Mouse (Mus musculus) megakaryocyte, embryonic 14.5 days (primary cell): ENCODE measurements at regions not wholly inside any gene's neighbourhood (a gene's known extent, or its start where the extent isn't known, plus 50 kb on each side); places are given as distances from the start of the nearest gene placed in this dataset.

ENCODE experiments used
- H3K27me3 ChIP-seq: replicated peaks from 2 replicates; pipeline ENCODE3; 2012; ENCODE audit warnings: inconsistent platforms
- H3K36me3 ChIP-seq: replicated peaks from 2 replicates; pipeline ENCODE3; 2012; ENCODE audit warnings: low read length, inconsistent platforms, mixed read lengths
- H3K4me1 ChIP-seq: 2 replicates; pipeline ENCODE4 v1.6.1; 2012; ENCODE audit warnings: inconsistent platforms
- H3K4me3 ChIP-seq: replicated peaks from 2 replicates; pipeline ENCODE3; 2012; ENCODE audit warnings: moderate library complexity, mild to moderate bottlenecking, inconsistent platforms
- H3K9me3 ChIP-seq: 2 replicates; pipeline ENCODE4 v1.6.1; 2012; ENCODE audit warnings: inconsistent platforms
- FLI1 ChIP-seq: IDR thresholded peaks from 2 replicates; pipeline ENCODE4 v1.6.1; 2012; ENCODE audit warnings: low read length, inconsistent platforms, mixed read lengths
- GATA1 ChIP-seq: IDR thresholded peaks from 3 replicates; pipeline ENCODE4 v1.6.1; 2012; ENCODE audit warnings: mixed read lengths, low read length, inconsistent platforms, borderline replicate concordance

DNA sequence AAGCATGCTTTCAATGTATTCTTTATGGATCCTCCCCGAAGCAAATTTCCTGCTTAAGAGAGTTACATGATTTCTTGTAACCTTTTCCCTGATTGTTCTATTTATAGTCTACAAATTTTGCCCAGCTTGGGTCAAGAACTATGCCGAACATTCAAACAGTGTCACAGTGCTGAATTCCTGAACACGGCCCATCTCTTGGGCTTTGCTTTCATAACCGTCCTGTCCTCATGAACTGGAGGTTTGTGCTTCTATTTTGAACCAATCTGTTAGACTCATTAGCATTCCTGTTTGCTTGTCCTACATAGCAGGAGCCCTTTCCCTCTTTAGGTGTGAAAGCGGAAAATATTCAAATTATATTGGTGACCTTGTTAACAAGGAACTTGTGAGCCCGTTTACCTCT, 181.2 kb downstream of the Klf6 start:
- no peaks in the 10 kb centered on the region for H3K36me3 ChIP-seq
- no peak for TF ChIP-seq FLI1
- no peak for TF ChIP-seq GATA1
- no peaks in the 10 kb centered on the region for H3K4me1 ChIP-seq

GRCm38 (mm10) chr13:6059515-6060228, 198.4 kb downstream of the Klf6 start:
- Histone ChIP-seq H3K27me3 (no peaks in the 10 kb centered on the region), H3K4me1 (no peaks in the 10 kb centered on the region), H3K9me3 (0 out of 2 replicates have a peak, but pooled peaks cover 3% of the 10 kb centered on the region), H3K4me3 (no peak overlapping the region), H3K36me3 (no peaks in the 10 kb centered on the region)
- TF ChIP-seq GATA1 (no peak), FLI1 (no peak)

More for the DNA sequence above, 181.2 kb downstream of the Klf6 start:
- Histone ChIP-seq H3K4me3 (no peak overlapping the region), H3K9me3 (no peaks in the 10 kb centered on the region), H3K27me3 (no peaks in the 10 kb centered on the region)

DNA sequence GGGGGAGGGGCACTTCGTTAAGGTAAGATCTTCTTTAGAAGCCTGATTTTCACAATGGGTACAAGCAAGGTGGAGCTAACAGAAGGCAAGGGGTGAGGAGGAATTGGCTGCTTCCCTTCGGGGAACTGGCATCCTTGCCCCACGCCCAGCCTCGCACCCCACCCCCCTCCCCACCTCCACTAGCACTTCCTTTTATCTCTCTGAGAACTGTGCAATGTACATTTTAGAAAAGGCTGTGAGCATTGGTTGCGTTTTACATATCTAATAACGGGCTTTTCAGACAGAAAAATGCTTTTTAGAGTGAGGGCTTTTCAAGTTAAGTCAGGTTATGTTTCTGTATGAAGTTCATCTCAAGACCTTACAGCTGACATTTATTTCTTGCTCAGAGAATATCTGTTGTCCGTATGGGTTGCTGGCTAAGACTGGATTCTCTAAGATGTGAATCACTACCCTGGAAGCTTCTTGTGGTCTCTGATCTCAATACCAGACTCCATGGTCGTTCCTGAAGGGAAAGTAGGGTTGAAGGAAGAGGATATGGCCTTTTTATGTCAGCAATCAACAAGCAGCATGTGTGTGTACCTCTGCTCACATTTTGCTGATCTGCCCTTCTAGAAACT, 199.1 kb downstream of the Klf6 start:
- no peaks in the 10 kb centered on the region for H3K27me3 ChIP-seq
- H3K36me3 ChIP-seq, result no peaks in the 10 kb centered on the region
- 0 out of 2 replicates have a peak, but pooled peaks cover 3% of the 10 kb centered on the region for H3K9me3 ChIP-seq
- TF ChIP-seq FLI1 (no peak), GATA1 (no peak)
- H3K4me1 ChIP-seq, result no peaks in the 10 kb centered on the region
- no peak overlapping the region for H3K4me3 ChIP-seq

- Histone ChIP-seq H3K36me3 (no peaks in the 10 kb centered on the region), H3K4me3 (no peak overlapping the region), H3K27me3 (no peaks in the 10 kb centered on the region), H3K9me3 (no peaks in the 10 kb centered on the region), H3K4me1 (no peaks in the 10 kb centered on the region)
- TF ChIP-seq GATA1, result no peak
- no peak for TF ChIP-seq FLI1
Observed at GRCm38 (mm10) chr13:6062305-6062704, 201.0 kb downstream of the Klf6 start.

- Histone ChIP-seq H3K27me3 (no peaks in the 10 kb centered on the region), H3K4me1 (no peaks in the 10 kb centered on the region), H3K4me3 (no peak overlapping the region), H3K36me3 (no peaks in the 10 kb centered on the region), H3K9me3 (no peaks in the 10 kb centered on the region)
- TF ChIP-seq GATA1, result no peak
Observed at GRCm38 (mm10) chr13:6062729-6063386, 201.6 kb downstream of the Klf6 start.

- H3K4me1 ChIP-seq, result no peaks in the 10 kb centered on the region
- no peaks in the 10 kb centered on the region for H3K9me3 ChIP-seq
- no peak for TF ChIP-seq GATA1
- TF ChIP-seq FLI1, result no peak
- no peaks in the 10 kb centered on the region for H3K27me3 ChIP-seq
- H3K36me3 ChIP-seq, result no peaks in the 10 kb centered on the region
- no peak overlapping the region for H3K4me3 ChIP-seq
Observed at GRCm38 (mm10) chr13:6076978-6077825, 215.9 kb downstream of the Klf6 start.

DNA sequence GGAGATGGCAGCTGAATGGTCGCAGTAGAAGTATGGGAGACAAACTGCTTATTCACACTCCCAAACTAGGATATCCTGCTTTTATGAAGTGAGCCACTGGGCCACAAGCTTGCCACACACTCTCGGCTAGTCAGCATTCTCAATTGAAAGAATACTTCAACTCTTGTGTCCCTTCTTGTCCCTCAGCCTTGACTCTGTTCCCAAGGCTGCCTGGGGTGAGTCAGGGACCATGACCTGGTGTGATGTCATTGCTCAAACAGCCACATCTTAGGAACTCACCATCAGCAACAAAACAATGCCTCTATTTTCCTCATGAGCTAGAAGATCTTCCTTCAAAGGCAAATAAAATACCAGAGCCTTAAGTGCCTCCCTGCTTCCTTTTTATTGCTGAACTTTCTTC, 224.6 kb downstream of the Klf6 start:
- Histone ChIP-seq H3K36me3 (no peaks in the 10 kb centered on the region), H3K9me3 (no peaks in the 10 kb centered on the region), H3K27me3 (no peaks in the 10 kb centered on the region), H3K4me3 (no peak overlapping the region), H3K4me1 (peaks cover 5% of the 10 kb centered on the region; the same call in 1 of the 2 replicates)
- TF ChIP-seq GATA1, result no peak
- no peak for TF ChIP-seq FLI1

DNA sequence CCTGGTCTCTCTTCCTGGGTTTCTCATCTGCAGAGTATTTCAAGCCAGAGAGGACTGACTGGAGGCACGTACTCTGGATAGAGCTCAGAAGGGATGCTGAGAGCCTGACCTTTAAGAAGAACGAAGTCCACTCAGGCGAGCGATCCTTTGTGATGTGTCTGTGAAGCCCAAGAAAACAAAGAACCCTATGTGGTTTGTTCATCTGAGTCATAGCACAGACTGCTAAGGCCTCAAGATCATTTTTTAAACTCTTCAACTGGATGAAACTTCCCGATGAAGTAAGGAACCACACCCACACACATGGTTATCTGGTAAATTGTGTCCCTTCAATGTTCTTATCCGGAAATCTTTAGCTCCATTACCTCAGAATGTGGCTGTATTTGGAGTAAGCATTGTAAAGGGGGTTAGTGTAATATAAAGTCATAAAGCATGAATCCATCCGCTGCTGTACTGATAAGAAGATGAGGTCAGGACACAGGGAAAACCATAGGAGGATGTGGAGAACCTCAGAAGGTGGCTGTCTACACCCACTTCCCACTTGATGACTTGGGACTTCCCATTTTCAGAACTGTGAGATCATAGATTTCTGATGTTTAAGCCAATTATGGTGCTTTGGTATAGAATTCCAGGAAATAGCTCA, 247.9 kb downstream of the Klf6 start:
- TF ChIP-seq GATA1 (no peak), FLI1 (no peak)
- Histone ChIP-seq H3K36me3 (no peaks in the 10 kb centered on the region), H3K27me3 (peaks cover 12% of the 10 kb centered on the region)

GRCm38 (mm10) chr13:6119703-6120102, 258.4 kb downstream of the Klf6 start:
- TF ChIP-seq FLI1 (no peak), GATA1 (no peak)
- Histone ChIP-seq H3K4me3 (no peak overlapping the region), H3K27me3 (peaks cover 1% of the 10 kb centered on the region), H3K4me1 (peaks cover 7% of the 10 kb centered on the region), H3K36me3 (no peaks in the 10 kb centered on the region), H3K9me3 (no peaks in the 10 kb centered on the region)

More for the DNA sequence above, 247.9 kb downstream of the Klf6 start:
- peaks cover 11% of the 10 kb centered on the region for H3K4me1 ChIP-seq
- no peak overlapping the region for H3K4me3 ChIP-seq
- no peaks in the 10 kb centered on the region; the same call in 1 of the 2 replicates for H3K9me3 ChIP-seq
